Mouse (Mus musculus): ENCODE results near the gene Npas3.

The Npas3 gene

DNA sequence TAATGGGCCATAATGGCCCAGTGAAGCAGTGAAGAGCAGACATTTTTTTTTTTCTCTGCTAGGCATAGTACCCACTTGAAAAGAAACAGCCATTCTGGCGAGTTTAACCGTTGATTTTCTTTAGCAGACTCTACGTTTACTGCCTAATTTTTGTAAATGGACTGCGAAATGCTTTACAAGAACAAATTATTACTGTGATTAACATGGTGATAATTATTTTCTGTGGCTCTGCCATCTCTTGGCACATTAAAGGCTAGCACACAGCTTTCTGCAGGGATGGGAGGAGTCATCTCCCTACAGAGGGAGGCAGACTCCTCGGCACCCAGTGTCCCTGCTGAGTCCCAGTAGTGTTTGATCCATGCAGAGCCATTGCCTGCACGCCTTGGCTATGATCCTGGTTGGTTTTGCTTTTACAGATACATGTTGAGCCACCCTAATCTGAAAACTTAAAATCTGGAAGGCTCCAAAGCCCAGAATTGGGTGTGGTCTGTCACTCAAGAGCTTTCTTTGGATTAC, 341.0 kb downstream of the Npas3 start:
- DNase-seq: no peak

DNA sequence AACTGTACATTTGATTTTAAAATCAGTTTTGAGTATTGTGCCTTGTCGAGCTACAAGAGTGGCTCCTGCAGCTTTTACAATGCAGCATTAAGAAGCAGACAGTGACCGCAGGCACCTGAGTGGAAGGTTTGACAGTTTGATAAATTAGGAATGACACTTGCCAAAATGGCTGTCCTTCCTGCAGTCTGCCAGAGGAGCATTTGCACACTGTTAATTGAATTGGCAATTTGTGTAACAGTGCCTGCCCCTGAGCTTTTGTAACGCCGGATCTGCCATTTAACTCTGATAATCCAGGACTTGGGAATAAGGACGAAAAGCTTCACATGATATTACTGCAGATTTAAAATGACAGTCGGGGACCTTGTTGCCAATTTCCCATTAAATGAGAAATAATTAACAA, 357.2 kb downstream of the Npas3 start:
- DNase-seq: peak; percentile 22 to 58

DNA sequence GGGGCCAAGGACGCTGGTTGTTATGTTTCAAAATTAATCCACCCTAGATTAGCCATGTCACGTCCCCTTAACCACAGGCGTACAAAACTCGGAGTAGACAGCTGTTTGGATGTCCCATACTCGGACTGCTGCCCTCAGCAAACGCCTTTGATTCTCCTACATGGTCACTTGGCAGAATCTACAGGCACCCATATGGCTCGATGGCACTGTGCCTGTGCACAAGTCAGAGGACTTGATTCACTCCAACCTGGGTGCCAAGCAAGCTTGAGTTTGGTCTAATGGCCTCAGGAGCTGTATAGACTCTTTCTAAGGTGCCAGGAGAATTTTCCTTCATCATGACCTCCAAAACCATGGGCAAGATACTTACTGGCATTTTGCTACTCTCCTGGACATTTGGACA, 363.6 kb downstream of the Npas3 start:
- peak; percentile 83 to 89 for DNase-seq

DNA sequence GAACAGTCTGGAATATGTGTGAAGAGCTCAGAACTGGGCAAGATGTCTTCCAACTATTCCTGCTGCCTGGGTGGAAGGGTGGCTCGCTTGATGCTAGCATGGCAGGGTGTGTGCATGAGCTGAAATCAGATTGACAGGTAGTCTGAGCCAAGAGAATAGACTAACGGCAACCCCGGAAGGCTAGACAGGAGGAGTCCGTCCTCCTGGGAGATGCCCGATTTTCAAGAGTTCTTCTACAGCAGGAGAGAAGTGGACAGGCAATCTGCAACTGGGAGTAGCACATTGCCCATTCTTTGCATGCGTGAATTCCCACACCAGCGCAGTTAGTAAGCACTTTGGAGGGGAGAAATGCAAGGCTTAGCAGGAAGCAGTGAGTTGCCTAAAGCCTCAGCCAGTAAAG, 372.8 kb downstream of the Npas3 start:
- DNase-seq: no peak

DNA sequence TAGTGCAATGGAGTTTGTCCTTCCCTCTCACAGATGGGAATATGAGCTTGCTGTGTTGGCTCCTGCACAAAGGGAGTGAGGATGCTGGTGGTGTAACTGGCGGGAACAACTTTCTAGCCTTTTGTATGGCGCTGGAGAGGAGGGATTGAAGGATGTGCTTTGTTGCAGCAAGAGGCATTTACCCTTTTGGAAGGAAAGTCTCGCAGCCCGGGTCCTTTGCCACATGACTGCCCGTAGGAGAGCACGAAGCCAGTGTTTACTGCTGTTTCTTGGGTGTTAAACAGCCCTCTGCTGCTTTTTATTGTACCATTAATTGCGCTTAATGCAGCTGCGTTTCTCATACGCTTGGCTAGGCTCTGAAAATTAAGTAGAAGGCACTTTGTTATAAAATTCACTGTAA, 375.3 kb downstream of the Npas3 start:
- no peak for DNase-seq

DNA sequence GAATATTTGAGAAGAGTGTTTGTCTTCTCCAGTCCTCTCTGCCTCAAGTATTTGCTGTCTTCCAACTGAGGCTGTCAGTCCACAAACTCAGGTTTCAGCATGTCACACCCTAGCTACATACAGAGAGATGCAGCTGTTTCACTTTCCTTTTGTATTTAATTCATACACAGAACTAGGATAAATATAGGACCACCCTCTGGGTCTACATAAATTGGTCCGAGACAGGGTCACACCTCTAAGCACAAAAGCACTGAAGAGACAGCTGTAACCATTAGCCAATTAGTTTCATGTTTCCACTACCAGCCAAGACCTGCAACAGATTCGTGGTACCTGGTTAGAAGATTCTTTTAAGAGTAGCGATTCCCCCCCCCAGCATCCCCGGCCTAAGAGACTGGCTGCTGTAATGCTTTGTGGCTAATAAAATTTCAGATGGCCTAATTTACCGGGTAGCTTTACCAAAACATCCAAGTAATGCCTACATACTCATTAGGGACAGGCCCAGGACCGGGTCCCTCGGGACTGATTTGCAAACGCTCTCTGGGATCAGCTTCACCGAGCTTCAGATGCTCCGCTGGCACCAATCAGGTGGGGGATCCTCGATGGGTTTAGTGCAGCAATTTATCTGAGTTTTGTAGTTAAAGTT, 376.0 kb downstream of the Npas3 start:
- DNase-seq: no peak

DNA sequence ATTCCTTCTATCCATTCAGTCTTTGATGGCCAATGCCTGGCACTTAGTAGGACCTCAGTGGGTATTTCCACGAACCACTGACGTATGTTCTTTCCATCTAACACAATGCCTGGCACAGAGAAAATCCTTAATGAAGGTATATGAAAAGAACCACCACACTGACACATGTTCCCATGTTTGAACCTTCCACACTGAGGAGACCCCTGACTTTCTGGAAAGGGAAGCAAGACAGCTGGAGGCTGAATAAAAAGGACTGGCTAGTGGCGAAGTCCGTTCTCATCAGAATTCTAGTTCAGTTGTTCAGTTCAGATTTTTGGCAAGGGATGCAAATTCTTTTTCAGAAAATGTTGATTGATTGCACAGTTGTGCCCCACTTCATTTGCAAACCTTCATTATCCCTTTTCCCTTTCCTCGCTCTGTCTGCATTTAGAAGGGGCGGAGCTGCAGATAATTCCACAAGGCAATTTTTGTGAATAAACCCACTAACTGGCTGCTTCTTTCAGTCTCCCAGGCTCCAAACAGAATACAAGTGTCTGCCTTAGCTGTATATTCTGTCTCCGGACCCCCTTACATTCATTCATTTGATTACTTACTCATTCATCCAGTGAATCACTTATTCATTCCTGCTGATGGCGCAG, 381.1 kb downstream of the Npas3 start:
- no peak for DNase-seq

DNA sequence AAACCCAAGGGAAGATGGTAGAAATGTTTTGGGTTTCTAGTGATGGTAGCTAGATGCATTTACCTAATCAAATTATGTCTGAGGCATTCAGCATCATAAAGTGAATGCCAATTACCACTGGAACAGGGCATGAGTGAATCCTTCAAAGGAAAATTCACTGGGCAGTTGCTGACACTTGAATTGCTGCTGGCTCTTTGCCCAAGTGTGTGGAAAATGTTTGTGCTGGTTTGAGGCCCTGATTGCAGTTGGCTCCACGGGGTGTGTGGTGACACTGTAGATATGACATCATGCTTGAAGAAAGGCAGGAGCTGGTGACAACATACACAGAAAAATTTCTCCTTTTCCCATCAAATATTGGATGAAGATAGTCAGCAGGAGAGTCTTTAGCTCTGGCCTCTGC, 382.1 kb downstream of the Npas3 start:
- DNase-seq: no peak

DNA sequence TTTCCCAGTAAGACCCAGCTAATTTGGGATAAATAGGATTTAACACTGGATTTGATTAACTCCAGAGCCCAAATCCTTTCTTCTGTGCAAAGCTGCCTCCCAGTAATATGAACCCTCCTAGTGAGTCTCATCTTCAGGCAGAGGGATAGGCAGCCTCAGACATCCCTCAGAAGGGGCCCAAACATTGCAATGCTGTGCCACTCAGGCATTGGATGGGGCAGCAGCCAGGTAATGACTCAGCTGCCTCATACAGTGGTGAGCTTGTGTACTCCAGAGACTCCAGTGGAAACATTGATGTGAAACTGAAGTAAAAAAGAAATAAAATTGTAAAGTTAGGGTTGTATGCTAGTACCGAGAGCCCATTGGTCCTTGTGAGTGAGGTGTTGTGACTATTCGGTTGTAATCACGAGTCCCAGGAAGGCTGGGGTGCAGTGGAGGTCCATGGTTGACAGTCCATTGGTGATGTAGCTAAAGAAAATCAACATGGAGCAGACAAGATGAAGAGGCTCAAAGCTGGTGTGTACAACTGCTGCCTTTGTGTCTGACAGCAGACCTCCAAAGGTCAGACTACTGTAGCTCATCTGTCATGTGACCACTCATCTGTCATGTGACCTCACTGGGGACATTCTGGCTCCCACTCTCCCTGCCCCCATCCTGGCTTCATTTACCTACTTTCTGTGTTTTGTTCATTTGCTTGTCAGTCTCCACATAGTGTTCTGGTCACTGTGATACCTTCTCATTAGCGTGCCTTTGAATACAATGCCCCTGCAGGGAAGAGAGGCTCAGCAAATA, 383.0 kb downstream of the Npas3 start:
- DNase-seq: no peak

DNA sequence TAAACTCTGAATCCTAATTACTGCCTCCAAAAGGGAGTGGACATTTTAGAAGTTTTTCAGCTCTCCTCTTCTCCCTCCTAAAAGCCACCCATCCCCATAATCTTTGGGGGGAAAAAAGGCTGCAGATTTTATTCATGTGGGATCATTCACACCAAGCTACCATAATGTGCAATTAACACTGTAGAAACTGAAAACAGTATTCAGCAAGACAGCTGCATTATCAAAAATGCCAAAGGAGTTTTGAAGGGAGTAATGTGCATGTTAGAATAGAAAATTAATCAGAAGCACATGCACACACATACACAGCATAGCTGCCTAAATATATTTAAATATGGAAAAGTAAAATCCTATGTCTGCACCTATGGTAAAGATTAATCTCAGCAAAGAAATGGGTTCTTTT, 390.1 kb downstream of the Npas3 start:
- no peak for DNase-seq

DNA sequence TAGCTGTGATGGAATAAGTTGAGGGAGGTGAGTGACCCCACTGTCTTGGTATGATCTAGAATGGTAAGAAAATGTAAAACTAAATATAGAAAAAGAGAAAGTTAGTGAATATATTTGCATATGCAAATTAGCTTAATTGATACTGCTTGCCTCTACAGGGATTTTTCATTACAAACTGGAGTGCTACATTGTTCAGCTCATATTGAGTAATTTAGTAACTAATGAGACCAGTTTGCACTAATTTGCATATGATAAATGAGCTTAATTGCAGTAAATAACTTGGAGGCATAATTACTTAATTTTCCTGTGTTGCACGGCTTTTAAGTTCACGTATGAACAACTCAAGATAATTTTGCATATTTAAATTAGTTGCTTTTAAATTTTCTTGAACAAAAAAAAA, 398.8 kb downstream of the Npas3 start:
- DNase-seq: no peak

DNA sequence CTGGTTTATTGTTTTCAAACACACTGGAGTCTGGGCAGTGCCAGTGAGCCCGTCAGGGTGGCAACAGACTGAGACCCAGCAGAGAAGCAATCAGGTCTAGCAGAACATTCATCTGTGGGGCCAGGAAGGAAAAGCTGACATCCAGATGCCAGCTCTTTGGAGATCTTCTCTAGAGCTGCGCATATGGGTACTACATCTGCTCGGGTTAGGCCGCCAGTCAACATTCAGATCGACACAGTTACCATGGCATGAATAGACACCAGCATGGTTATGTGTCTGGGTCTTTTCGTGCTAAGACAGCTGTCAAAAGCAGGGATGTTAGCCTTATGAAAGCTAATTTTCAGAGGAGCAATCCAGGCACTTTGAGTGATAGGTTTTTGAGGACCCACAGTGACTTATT, 407.8 kb downstream of the Npas3 start:
- DNase-seq: peak; percentile 19 to 30

DNA sequence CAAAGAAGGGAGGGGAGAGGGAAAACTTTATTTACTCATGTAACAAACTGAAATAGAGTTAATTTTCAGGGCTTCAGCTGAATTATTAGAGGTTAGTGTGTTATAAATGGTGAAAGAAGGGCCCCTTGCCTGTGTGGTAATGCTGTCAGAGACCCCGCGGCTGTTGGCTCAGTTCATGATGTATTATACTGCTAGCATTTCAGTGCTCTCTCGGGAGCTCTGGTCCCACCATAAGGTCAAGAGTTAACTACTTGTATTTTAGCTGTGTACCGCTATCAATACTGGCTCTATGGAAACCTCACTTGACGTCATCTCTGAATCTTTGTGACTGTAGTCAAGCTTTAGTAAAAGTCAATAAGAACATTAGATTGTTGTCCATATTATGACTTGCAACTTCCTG, 415.6 kb downstream of the Npas3 start:
- no peak for DNase-seq

DNA sequence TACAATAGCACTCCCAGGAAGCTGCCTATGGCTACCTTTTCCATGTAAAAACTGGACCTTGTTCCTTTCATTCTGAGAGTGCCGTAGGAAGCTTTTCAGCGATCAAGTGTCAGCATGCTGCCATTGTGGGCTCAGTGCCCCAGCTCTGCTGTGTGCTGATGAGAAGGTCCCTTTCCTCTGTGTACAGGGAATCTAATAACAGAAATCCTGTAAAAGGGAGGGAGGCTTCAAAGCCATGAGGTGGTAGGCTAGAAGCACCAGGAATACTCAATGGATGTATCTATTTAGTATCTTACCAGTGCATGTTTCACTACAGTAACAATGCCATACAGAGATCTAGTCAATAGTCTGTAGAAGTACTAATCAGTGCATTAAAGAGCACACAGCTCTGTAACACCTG, 423.4 kb downstream of the Npas3 start:
- DNase-seq: no peak

DNA sequence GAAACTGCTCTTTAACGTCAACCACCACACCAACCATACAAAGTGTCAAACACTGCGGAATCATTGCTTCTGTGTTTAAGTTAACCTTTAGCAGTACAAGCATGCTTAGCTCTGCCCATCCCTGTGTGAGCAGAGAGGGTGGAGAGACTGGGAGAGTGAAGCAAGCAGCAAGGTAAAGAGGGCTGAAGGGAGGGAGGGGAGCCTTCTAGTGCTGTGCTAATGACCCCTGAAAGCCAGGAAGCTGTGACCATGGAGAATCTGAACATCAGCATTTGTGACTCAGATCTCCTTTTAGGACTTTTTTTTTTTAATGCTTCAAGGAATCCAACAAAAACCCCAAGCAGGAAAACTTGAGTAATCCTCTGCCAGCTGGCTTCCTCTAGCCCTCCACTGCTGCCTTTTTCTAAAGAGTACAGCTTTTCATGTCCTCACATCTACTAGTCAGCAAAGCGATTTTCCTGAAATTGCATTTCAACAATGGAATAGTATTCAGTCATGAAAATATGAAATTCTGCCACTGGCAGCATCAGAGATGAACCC, 428.7 kb downstream of the Npas3 start:
- DNase-seq: no peak

DNA sequence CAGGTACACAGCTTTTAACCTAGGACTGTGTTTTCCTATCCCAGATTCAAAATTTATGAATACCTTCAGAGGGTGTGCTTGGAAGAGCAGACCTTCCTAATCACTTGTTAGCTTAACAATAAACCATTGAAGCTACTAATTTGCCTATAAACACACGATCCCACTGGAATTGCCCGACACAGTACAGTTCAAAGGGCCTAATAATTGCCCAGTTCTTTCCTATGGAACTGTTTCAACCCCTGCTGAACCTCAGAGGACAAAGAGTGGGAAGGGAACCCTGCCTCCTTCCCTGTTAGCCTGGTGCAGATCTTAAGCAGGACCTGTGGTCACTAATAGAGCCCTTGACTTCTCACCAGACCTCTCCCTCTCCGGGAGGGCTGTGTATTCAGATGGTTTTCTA, 429.7 kb downstream of the Npas3 start:
- no peak for DNase-seq

DNA sequence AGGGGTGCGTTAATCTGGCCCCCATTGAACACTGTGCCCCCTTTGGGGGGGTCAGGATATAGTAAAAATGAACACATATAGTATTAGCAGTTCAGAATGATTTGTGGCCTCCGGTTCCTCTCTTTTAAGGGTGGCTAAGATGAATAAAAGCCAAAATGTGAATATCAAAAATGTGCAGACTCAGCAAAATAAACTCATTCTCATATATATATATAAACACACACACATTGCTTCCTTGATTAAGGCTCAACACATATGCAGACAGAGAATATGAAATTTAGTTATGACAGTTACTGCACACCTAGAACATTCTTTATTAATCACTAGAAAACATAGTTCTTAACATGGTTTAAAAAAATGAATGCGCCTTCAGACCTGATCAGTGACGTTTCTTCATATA, 430.7 kb downstream of the Npas3 start:
- DNase-seq: no peak

DNA sequence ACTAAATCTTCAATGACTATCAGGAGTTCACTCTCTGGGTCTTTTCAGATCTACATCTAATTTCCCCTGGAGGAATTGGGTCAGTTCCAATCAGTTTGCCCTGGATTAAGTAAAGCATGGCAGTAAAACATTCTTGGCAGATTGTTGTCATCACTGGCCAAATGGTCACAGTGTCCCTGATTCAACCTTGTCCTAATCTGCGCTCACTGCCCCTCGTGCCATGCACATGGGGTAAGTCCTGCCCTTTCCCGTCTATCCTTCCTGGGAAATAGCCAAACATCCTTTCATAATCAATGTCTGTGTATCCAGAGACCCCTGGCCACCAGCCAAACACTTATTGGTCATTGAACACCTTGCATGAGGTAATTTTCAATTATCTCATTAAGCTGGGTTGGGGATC, 432.0 kb downstream of the Npas3 start:
- DNase-seq: peak; percentile 38 to 40

DNA sequence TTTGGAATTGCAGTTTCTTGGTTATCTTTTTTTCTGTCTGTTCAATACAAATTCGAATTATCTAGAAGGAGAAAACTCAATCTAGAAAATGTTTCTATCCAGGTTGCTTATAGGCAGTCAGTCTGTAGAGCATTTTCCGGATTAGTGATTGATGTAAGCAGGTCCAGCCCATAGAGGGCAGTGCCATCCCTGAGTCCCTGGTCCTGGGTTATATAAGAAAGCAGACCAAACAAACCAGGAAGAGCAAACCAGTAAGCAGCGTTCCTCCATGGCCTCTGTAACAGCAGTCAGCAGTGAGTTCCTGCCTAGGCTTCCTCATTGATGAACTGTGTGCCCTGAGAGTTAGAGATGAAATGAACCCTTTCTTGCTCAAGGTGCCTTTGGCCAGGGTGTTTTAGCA, 433.6 kb downstream of the Npas3 start:
- peak; percentile 12 to 15 for DNase-seq

DNA sequence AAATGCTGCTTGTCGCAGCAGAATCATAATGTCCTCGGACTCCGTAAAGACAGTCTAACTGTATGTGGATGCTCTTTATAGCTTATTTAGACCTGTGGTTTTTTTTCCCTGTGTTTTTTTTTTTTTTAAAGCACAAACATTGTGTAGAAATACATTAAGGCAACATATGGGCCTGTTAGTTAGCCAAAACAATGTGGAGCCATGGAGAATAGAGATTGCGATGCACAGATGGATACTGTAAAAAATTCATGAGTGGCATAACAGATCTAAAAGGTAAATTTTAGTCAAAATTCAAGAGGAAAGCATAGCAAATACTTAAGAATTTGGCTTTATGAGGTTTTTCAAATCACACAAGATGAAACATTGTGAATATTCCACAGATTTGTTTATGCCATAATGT, 444.0 kb downstream of the Npas3 start:
- DNase-seq: no peak

DNA sequence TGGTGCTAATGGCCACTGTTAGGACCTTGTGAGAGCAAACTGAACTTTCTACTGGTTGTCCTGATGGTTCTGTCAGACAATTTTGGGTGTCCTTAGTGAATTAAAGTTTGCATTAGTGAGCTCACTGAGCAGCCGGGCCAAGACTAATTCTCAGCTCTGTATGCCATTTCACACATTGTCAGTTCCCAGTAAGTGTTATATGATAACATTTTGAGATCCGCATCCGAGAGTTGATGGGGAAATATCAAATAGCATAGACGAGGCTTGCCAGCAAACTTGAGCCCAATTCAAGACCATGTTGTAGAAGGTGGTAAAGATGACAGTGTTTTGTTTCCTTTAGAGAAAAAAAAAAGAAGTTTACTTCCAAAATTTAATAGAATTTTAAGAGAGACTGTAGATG, 445.9 kb downstream of the Npas3 start:
- DNase-seq: no peak

DNA sequence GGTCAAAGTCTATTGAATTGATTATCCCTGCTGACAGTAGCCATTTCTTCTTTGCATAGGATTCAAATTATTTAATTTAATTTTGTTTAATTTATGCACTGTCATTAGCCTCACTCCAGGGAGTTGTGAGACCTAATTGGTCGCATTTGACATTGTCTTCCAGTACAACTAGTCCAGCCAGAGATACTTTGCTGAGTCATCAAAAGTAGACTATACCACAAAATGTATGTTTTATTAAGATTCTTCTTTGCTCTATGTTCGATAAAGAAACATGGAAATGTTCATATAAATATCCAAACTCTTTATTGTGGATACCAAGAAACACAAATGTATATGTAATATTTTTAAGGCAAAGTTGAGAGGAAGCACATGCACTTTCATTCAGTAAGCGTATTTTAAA, 446.8 kb downstream of the Npas3 start:
- no peak for DNase-seq

DNA sequence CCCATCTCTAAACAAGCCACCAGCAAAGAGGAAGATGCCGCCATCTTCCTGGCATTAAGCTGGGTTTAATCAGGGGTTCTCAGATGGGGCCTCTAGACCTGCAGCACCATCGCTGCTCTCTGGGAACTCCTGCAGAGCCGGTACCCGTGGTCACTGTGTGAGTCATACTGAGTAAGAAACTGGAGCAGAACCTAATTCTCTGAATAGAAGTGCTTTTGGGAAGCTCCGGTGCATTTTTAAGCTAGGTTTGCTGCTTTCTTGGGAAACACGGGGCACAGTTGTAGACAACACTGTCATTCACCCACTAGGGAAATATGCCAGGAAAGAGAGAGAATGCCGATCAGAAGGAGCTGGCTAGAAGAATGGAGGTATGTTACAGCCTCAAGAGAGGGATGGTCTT, 449.2 kb downstream of the Npas3 start:
- no peak for DNase-seq

Data from cerebellum, postnatal 14 days (tissue).